Mouse (Mus musculus): ENCODE results near the gene Zfp619. TPM values are rescaled to one million over a fixed set of nuclear protein-coding genes. Genes with fewer than 3 reads are reported as not detected.

Gene Zfp619
- total and polyA plus RNA-seq, 3 experiments = 0.64 to 1.3 (median 1.1) TPM

GRCm38 (mm10) chr7:39543151-39543550 lies 25.6 kb downstream of the Zfp619 start:
- H3K4me3 ChIP-seq (replicated peaks in 1 of 3; ENCODE audit: low read depth in 2 of 3, low read length in 2 of 3, poor library complexity in 1 of 3) = no peak overlapping the region
- H3K9ac ChIP-seq (ENCODE audit: insufficient read depth, low read depth) = no peak overlapping the region
- no peaks in the 10 kb centered on the region for H3K27me3 ChIP-seq (replicated peaks)
- DNase-seq (ENCODE audit: extremely low read depth) = no peak
- no peak overlapping the region for H3K27ac ChIP-seq (ENCODE audit: insufficient read depth, low read depth)
- H3K79me2 ChIP-seq (replicated peaks; ENCODE audit: control insufficient read depth, extremely low read depth, insufficient read depth, poor library complexity, severe bottlenecking) = no peaks in the 10 kb centered on the region
- TF ChIP-seq PAX5 (IDR thresholded peaks at IDR 0.05; ENCODE audit: low read length) (no peak), MAFK (IDR thresholded peaks at IDR 0.05; ENCODE audit: insufficient replicate concordance, low read length) (no peak), ZKSCAN1 (IDR thresholded peaks at IDR 0.05; ENCODE audit: borderline replicate concordance, low read depth, low read length) (no peak), KAT2A (IDR thresholded peaks at IDR 0.05; ENCODE audit: insufficient replicate concordance, low read length) (no peak), MYC (IDR thresholded peaks at IDR 0.05; ENCODE audit: low read depth, low read length) (no peak), TCF12 (IDR thresholded peaks at IDR 0.05; ENCODE audit: low read depth, low read length) (no peak), POLR2A (IDR thresholded peaks at IDR 0.05; ENCODE audit: low read depth, low read length) (no peak), ETS1 (conservative IDR thresholded peaks at IDR 0.05; ENCODE audit: low read depth, low read length) (no peak), RAD21 (IDR thresholded peaks at IDR 0.05; ENCODE audit: low read depth, low read length) (no peak), USF1 (IDR thresholded peaks at IDR 0.05; ENCODE audit: low read depth, low read length) (no peak), TBP (conservative IDR thresholded peaks at IDR 0.05; ENCODE audit: low read depth, low read length) (no peak), IRF4 (IDR thresholded peaks at IDR 0.05; ENCODE audit: low read depth, low read length) (no peak), BHLHE40 (IDR thresholded peaks at IDR 0.05; ENCODE audit: low read depth, low read length) (no peak)
- dilution Hi-C loops (cut with MboI; ENCODE audit: extremely low pct_ligation_motif_present, extremely low pct_unique_long_range_greater_than_20kb, low sequenced_read_pairs) = no loop called here
- in situ Hi-C loops (cut with MboI; ENCODE audit: low pct_ligation_motif_present, low pct_unique_long_range_greater_than_20kb, low sequenced_read_pairs) = no loop called here
- H3K9me3 ChIP-seq (replicated peaks; ENCODE audit: low read length) = no peaks in the 10 kb centered on the region
- no peak overlapping the region for H3K4me2 ChIP-seq (ENCODE audit: insufficient read depth, low read depth, poor library complexity, severe bottlenecking)
- no peaks in the 10 kb centered on the region for H3K36me3 ChIP-seq (replicated peaks in 1 of 2; ENCODE audit: control insufficient read depth in 1 of 2, insufficient read depth in 1 of 2, low read length in 1 of 2)
- H3K4me1 ChIP-seq (ENCODE audit: control insufficient read depth in 1 of 2, insufficient read depth in 2 of 2) = peaks cover 0 to 10% of the 10 kb centered on the region in 2 experiments; a peak in 1 of 4 replicates

- Histone ChIP-seq H3K9ac (ENCODE audit: insufficient read depth, low read depth) (peak overlapping the region; percentile 80), H3K36me3 (replicated peaks in 1 of 2; ENCODE audit: control insufficient read depth in 1 of 2, insufficient read depth in 1 of 2, low read length in 1 of 2) (no peaks in the 10 kb centered on the region), H3K4me3 (replicated peaks in 1 of 3; ENCODE audit: low read depth in 2 of 3, low read length in 2 of 3, poor library complexity in 1 of 3) (peak overlapping the region; percentile 57 to 65 (median 58)), H3K9me3 (replicated peaks; ENCODE audit: low read length) (no peaks in the 10 kb centered on the region), H3K79me2 (replicated peaks; ENCODE audit: control insufficient read depth, extremely low read depth, insufficient read depth, poor library complexity, severe bottlenecking) (no peaks in the 10 kb centered on the region), H3K4me2 (ENCODE audit: insufficient read depth, low read depth, poor library complexity, severe bottlenecking) (peak overlapping the region; percentile 72), H3K27ac (ENCODE audit: insufficient read depth, low read depth) (no peak overlapping the region), H3K27me3 (replicated peaks) (no peaks in the 10 kb centered on the region), H3K4me1 (ENCODE audit: control insufficient read depth in 1 of 2, insufficient read depth in 2 of 2) (peaks cover 0 to 14% of the 10 kb centered on the region in 2 experiments; a peak in 2 of 4 replicates)
- DNase-seq (ENCODE audit: extremely low read depth) = peak; percentile 82
- in situ Hi-C loops (cut with MboI; ENCODE audit: low pct_ligation_motif_present, low pct_unique_long_range_greater_than_20kb, low sequenced_read_pairs) (no loop called here), dilution Hi-C loops (cut with MboI; ENCODE audit: extremely low pct_ligation_motif_present, extremely low pct_unique_long_range_greater_than_20kb, low sequenced_read_pairs) (no loop called here)
- TF ChIP-seq ZMIZ1 (IDR thresholded peaks at IDR 0.05; ENCODE audit: low read depth, low read length) = peak; percentile 71
- peak; percentile 90 for TF ChIP-seq IRF4 (IDR thresholded peaks at IDR 0.05; ENCODE audit: low read depth, low read length)
- no peak for TF ChIP-seq UBTF (IDR thresholded peaks at IDR 0.05; ENCODE audit: low read depth, low read length)
- 0 out of 2 replicates have a peak, but pooled peaks have one; percentile 37 for TF ChIP-seq NELFE (IDR thresholded peaks at IDR 0.05; ENCODE audit: low read depth, low read length)
- no peak for TF ChIP-seq JUND (conservative IDR thresholded peaks at IDR 0.05; ENCODE audit: low read depth, low read length)
- no peak for TF ChIP-seq MAZ (IDR thresholded peaks at IDR 0.05; ENCODE audit: low read depth, low read length)
- peak in 1 of 2 experiments; percentile 53; a peak in 2 of 4 replicates for TF ChIP-seq CTCF (conservative IDR thresholded peaks at IDR 0.05 in 1 of 2, IDR thresholded peaks at IDR 0.05 in 1 of 2; ENCODE audit: low read depth in 2 of 2, low read length in 2 of 2)
- no peak for TF ChIP-seq CHD1 (IDR thresholded peaks at IDR 0.05; ENCODE audit: low read depth, low read length)
- TF ChIP-seq KAT2A (IDR thresholded peaks at IDR 0.05; ENCODE audit: insufficient replicate concordance, low read length) = no peak
- no peak for TF ChIP-seq RCOR1 (conservative IDR thresholded peaks at IDR 0.05; ENCODE audit: low read depth, low read length)
- TF ChIP-seq PAX5 (IDR thresholded peaks at IDR 0.05; ENCODE audit: low read length) = no peak
- no peak; the same call in 1 of the 2 replicates for TF ChIP-seq MAFK (IDR thresholded peaks at IDR 0.05; ENCODE audit: insufficient replicate concordance, low read length)
- TF ChIP-seq TCF12 (IDR thresholded peaks at IDR 0.05; ENCODE audit: low read depth, low read length) = 0 out of 2 replicates have a peak, but pooled peaks have one; percentile 36
- TF ChIP-seq NRF1 (IDR thresholded peaks at IDR 0.05; ENCODE audit: low read depth, low read length) = peak; percentile 52
- no peak for TF ChIP-seq ZC3H11A (IDR thresholded peaks at IDR 0.05; ENCODE audit: low read depth, low read length)
- peak; percentile 57; the same call in 1 of the 2 replicates for TF ChIP-seq POLR2A (IDR thresholded peaks at IDR 0.05; ENCODE audit: low read depth, low read length)
- peak; percentile 56 for TF ChIP-seq EP300 (IDR thresholded peaks at IDR 0.05; ENCODE audit: low read length)
- TF ChIP-seq MAX (IDR thresholded peaks at IDR 0.05; ENCODE audit: low read length) = peak; percentile 51; the same call in 1 of the 2 replicates
- no peak for TF ChIP-seq MYC (IDR thresholded peaks at IDR 0.05; ENCODE audit: low read depth, low read length)
- no peak; the same call in 1 of the 2 replicates for TF ChIP-seq SMC3 (IDR thresholded peaks at IDR 0.05; ENCODE audit: low read depth, low read length)
- 0 out of 2 replicates have a peak, but pooled peaks have one; percentile 22 for TF ChIP-seq MEF2A (IDR thresholded peaks at IDR 0.05; ENCODE audit: borderline replicate concordance, low read depth, low read length)
- no peak for TF ChIP-seq JUN (IDR thresholded peaks at IDR 0.05; ENCODE audit: insufficient read depth, low read depth, low read length)
Measured at GRCm38 (mm10) chr7:39544242-39545111, 26.9 kb downstream of the Zfp619 start.
